Mouse (Mus musculus) right cerebral cortex, adult 2 months (tissue): ENCODE measurements around the gene Polr3c.
"Not testable (repeated sequence)": the region's sequence is repeated elsewhere in the genome, so short reads cannot be mapped to it uniquely, and the experiment has no call there.

Experiments used
- DNase-seq, 2 experiments: peaks; one replicate each; pipeline ENCODE4 v3.0.0; 2021 to 2022; ENCODE audit warnings: low spot score in 2 of 2

Gene Polr3c

GRCm38 (mm10) chr3:96678456-96678855 is 49.0 kb downstream of the Polr3c start:
- DNase-seq = no peak

DNA sequence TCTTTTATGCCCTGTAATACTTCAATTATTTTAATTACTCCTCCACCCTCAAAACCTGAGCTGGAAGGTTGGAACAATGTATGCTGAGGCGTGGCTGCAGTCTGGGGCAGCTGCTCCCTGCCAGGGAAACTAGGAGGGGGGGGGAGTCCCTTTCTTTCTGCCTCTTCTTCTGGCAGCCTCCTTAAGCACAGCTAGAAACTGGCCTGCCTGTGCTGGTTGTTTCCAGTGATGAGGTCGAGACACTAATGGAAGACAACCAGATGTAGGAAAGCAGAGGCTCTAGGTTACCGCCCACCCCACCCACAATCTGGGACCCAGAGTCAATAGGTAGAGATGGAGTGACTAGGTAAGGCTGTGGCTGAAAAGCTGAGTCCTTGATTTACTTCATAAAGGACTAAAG is 51.7 kb downstream of the Polr3c start:
- no peak for DNase-seq

GRCm38 (mm10) chr3:96675171-96675570 is 52.3 kb downstream of the Polr3c start:
- no peak for DNase-seq

DNA sequence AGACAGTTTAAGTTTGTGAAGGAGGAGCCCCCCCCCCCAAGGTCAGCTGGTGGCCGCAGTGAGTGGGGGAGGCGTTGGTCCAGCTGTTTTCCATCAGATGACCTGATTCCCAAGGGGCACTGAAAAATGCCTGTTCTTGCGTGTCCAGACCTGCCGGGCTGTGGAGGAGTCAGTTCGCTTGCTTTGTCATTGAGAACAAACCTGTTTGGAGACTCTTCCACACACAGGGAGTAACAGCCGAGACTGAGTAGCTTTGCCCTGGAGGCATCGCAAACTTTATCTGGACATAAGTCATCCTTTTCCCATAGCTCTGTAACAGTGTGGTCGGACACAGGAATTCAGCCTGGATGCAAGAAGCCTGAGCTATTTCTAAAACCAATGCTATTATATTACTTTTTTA is 53.0 kb downstream of the Polr3c start:
- DNase-seq = no peak

- no peak for DNase-seq
These were observed 53.9 kb downstream of the Polr3c start for GRCm38 (mm10) chr3:96673514-96673913.

- no peak for DNase-seq
These were observed 55.9 kb downstream of the Polr3c start for GRCm38 (mm10) chr3:96671519-96671918.

GRCm38 (mm10) chr3:96669727-96670468 is 57.5 kb downstream of the Polr3c start, which contains the start of gene Ankrd35:
Gene Ankrd35 (plus strand): TSS chr3:96670131.
- DNase-seq = peak; percentile 60 to 64

DNA sequence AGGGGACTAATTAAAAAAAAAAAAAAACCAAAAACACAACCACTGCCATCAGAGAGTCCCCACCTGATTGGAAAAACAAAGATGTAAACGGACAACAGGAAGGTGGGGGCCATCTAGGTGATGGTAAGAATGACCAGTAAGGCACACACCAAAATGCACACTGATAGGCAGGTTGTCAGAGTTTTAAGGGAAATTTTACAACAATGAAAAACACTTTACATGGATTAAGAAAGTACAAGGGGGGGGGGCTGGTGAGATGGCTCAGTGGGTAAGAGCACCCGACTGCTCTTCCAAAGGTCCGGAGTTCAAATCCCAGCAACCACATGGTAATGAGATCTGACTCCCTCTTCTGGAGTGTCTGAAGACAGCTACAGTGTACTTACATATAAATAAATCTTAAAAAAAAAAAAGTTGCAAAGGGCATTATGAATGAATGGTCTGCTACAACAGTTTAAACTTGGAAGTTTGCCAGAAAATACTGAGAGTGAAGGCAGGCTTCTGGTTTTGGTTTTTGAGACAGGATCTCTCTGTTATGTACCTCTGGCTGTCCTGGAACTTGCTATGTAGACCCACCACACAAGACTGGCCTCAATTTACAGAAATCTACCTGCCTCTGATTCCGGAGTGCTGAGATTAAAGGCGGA is 58.9 kb downstream of the Polr3c start:
- DNase-seq = no peak

GRCm38 (mm10) chr3:96667316-96667715 is 60.1 kb downstream of the Polr3c start:
- DNase-seq = no peak

- DNase-seq = no peak
These were observed 60.5 kb downstream of the Polr3c start for GRCm38 (mm10) chr3:96666916-96667315.

- not testable (repeated sequence) for DNase-seq
These were observed 61.6 kb downstream of the Polr3c start for GRCm38 (mm10) chr3:96665732-96666363.

GRCm38 (mm10) chr3:96663432-96664239 is 63.8 kb downstream of the Polr3c start:
- DNase-seq = peak; percentile 92 to 94

GRCm38 (mm10) chr3:96662731-96663316 is 64.6 kb downstream of the Polr3c start:
- no peak for DNase-seq
